Mouse (Mus musculus) adrenal gland, postnatal 36 days (tissue): ENCODE measurements around the gene Odc1. TPM values are rescaled to one million over a fixed set of nuclear protein-coding genes. Genes with fewer than 3 reads are reported as not detected.
A peak's percentile ranks its signal among the peaks of the same experiment; 100 is the strongest.
"Not testable (repeated sequence)": the region's sequence is repeated elsewhere in the genome, so short reads cannot be mapped to it uniquely, and the experiment has no call there.

Experiments used
- DNase-seq, 2 experiments: peaks; one replicate each; pipeline ENCODE4 v3.0.0; 2021; ENCODE audit warnings: mixed read lengths in 1 of 2
- total RNA-seq, 2 experiments: library from RNA; stranded (reverse); gene quantifications; 2 replicates each; pipeline ENCODE4 v1.2.3; 2021

Gene Odc1
- total RNA-seq, 2 experiments from 2014 or later, result 319 to 466 TPM

DNA sequence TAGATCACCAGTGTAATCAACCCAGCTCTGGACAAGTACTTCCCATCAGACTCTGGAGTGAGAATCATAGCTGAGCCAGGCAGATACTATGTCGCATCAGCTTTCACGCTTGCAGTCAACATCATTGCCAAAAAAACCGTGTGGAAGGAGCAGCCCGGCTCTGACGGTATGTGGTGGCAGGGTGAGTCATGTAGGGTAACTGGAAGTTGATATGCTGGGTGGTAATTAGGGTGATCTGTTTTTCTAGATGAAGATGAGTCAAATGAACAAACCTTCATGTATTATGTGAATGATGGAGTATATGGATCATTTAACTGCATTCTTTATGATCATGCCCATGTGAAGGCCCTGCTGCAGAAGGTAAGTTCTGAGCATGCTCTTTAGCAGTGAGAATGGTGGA, 4.8 kb downstream of the Odc1 start:
- DNase-seq, result not testable (repeated sequence)

DNA sequence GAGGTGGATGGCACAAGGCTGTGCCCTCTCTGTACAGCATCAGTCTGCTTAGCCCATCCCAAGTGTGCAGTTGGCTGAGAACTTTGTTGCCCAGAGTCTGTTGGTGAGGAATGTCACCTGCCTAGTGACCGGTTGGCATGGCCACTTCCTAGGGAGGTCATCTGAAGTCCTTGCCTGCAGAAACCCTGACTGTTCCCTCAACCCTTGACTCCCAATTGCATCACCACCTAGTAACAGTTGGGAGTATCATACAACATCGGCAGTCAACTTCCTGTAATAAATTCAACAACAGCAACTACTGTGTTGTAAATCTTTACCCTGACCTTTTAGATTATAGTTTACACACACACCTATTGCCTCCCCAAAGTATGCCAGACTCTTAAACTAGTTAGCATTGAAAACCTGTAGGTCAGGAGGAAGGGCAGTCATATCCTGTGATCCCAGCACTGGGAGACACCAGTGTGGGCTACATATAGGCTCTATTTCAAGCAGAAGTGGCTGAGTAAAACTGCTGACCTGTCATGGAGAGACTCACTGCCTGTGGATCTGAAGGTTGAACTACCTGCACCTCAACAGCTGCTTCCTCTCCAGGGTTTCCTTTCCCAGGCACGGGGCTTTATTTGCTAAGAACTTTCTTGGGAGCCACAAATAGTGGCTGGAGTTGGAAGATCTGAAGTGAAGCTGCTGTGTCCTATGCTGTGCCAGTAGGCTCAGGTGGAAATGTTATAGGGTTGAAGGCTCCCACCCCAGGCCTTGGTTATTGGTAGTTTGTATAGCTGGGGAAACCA, 6.8 kb downstream of the Odc1 start:
- no peak for DNase-seq

DNA sequence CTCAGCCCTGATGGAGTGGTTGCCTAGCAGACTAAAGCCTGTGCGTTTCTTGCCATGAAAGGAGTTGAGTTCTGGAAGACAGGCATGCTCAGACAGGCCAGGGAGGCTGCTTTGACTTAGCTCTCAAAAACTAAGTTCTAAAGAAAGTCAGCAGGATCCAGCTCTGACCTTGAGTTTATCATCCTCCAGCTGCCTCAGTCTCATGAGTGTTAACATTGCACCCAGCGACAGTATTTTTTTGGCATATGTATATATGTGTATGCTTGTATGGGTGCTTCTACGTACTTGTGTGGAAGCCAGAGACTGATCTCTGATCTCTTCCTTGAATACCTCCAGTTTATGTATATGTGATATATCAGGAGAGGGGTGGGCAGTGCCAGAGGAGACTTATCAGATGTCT, 7.8 kb downstream of the Odc1 start:
- no peak for DNase-seq

DNA sequence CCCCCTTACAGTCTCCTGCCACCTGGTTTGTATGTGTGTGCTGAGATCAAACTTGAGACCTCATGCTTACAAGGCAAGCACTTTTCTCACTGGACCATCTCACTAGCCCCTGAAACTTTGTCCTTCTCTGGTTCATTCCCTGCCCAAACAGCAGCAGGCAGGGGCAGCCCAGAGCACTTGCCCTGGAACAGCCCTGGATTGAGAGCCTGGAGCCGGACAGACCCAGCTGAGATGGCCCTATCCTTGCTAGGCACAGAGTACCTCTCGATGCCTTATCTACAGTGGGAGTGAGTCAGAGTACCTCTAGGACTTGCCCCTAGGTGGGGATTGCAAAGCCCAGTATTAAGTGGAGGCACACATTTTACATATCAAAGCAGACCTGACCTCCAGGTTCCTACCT, 8.4 kb downstream of the Odc1 start:
- peak in 1 of 2 experiments; percentile 33 for DNase-seq

- DNase-seq, result no peak
Observed at GRCm38 (mm10) chr12:17553627-17554026, 9.0 kb downstream of the Odc1 start.

- peak; percentile 89 to 92 for DNase-seq
Observed at GRCm38 (mm10) chr12:17554200-17554951, 9.8 kb downstream of the Odc1 start.

- DNase-seq, result peak; percentile 77 to 79
Observed at GRCm38 (mm10) chr12:17556430-17557343, 12.1 kb downstream of the Odc1 start.

- DNase-seq, result no peak
Observed at GRCm38 (mm10) chr12:17557344-17557966, 12.9 kb downstream of the Odc1 start.

DNA sequence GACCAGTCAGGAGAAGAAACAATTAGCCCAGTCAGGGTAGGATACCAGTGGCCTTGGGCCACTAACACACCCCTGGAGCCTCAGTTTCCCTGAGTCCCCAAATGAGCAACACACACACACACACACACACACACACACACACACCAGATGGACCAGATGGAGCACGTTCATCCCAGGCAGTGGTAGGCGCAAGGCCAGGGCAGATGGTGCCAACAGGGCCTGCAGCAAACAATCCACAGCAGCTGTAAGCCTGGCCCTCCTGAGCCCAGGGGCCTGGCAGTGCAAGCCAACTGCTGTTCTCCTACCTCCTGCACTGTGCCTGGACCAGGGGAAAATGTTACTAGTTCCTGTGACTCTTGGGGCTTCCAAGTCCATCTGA, 13.4 kb downstream of the Odc1 start:
- no peak for DNase-seq

- DNase-seq, result no peak
Observed at GRCm38 (mm10) chr12:17562396-17562795, 17.8 kb downstream of the Odc1 start.

GRCm38 (mm10) chr12:17565393-17566045, 20.9 kb downstream of the Odc1 start:
- DNase-seq, result no peak

DNA sequence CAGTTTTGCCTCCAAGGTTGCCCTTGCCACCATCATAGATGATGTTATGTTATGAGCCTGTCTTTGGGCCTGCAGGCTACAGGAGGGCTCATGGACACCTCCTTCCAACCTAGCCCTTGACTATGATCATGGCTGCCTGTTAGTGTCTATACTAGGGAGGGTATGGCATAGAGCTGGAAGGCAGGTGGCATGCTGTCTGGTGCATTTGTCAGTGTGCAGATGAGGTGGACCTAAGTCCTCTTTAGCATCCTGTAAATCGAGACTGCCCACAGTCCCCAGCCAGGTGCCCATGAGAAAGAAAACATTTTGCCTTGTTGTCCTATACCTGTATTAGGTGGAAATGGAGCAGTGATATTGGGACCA, 21.4 kb downstream of the Odc1 start:
- DNase-seq, result no peak

DNA sequence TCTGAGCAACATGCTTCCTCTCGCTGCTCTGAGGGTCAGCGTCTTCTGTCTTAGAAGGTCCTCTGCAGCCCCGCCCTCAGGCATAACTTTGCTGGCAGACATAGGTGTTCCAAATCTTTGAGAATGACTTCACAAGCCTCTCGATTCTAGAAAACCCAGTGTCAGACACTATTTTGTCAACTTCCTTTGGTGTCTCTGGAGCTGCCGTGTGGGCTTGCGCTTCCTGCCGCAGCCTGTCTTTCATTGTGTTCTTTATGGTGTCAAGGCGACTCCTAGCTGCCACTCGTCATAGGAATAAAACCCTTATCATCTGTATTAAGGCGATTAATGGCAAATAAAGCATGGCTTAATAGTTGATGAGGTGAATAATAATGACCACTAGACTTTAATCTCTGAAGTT, 24.0 kb downstream of the Odc1 start:
- DNase-seq, result no peak

DNA sequence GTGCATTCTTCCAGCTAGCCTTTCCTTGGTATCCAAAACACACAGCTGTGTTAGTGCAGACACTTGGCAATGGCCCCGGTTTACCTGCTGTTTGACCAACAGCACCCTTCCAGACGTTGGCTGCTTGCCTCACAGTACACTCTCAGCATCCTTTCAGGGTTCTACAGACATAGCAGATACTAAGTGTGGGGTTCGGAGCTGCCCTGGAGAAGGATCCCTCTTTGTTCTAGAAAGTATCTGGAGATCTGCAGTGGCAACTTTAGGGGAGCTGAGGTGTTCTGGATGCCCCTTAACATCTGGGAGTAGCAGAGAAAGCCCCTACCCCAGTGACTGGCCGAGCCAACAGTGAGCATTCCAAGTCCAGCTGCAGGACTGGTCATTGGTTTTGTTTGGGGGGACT, 30.0 kb downstream of the Odc1 start:
- DNase-seq, result no peak

DNA sequence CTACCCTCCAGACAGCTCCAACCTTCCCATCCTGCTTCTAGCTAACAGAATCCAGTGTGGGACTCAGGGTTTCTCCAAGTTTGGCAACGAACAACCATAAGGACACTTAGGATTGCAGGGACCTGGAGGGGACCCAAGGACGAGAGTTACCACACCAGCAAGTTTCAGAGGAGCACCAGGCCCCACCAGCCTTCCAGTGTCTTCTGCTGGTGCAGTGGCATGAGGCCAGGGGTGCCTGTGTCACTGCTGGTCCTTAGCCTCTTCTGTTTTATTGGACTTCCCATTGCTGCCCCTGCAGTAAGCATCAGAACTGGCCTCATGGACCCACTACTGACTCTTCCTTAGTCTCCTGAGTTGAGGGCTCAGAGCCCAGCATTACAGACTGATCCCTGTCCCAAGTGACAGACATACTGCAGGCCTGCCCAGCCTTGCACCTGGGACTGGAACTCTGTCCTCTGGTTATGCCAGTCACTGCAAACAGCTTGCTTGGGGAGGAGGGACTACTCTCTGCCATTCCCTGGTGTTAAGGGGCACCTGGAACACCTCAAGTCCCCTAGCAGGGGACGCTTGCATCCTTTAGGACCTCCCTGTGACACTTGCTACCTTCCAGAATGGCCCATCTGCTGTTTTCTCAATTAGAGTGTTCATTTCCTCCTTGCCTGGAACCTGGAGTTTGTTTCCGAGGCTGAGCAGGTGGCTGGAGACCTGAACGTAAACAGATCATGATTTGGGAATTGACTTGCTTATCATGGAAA, 30.7 kb downstream of the Odc1 start:
- DNase-seq, result no peak

GRCm38 (mm10) chr12:17576041-17576440, 31.4 kb downstream of the Odc1 start:
- peak; percentile 20 to 49 for DNase-seq

GRCm38 (mm10) chr12:17578601-17579000, 34.0 kb downstream of the Odc1 start:
- no peak for DNase-seq

DNA sequence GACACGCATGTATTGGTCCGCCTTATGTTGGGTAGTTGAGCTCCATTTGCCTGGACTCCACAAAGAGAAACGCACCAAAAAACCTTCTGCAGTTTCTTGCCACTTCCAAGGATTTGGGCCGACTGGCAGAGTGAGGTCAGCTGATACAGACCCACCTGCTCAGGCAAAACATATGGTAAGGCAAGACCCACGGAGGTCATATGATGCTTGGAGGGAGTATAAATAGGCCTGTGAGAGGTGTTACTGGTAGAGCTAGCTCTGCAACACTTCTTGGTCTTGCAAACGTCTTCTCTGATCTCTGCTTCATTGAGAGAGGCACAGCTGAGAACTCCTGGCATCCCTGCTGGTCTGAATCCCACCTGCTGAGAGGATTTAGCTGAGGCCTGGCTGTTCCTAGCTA, 36.4 kb downstream of the Odc1 start:
- no peak for DNase-seq

DNA sequence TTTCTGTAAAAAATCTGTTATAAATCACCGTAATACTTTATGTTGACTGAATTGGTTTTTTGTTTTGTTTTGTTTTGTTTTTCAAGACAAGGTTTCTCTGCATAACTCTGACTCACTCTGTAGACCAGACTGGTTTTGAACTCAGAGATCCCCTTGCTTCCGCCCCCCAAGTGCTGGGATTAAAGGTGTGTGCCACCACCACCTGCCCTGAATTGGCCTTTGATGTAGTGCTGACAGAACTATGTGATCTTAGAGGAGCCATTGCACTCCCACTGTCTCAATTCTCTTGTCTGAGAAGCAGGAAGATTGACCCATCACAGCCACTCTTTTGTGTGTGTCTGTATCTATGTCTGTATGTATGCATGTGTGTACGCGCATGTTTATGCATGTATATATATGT, 37.8 kb downstream of the Odc1 start:
- no peak for DNase-seq

DNA sequence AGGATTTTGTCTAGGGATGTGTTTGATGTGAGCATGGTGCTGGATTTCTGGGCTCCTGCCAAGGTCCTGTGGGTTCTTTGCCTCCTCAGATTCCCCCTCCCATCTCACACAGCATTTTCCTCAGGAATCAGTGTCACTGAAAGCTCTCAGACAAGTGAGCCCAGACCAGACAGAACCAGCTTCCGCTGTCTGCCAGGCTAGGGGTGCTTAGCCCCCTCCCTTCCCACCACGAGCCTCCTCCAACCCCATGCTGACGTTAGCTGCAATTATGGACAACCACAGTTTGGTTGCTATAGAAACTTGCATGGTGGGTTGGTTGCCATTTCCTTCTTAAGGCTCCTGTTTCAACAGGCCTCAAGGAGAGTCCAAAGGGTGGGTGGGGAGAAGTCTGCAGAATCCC, 39.3 kb downstream of the Odc1 start:
- DNase-seq, result no peak

DNA sequence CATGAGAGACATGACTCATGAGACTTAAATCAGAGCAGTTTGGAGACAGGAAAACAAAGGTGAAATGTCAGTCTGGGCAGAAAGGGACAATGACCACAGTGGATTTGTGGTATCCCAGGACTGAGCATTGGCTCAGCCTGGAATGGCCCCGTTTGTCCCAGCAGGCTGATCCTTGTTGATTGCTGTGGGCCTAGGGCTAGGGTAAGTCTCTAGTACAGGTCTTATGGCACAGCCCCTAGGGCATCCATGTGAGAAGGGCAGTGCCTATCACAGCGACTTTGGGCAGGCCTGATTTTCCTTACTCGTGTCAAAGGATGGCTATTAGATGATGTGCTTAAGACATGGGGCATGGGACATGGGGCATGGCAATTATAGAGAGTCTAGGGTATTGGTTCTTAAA, 41.4 kb downstream of the Odc1 start:
- no peak for DNase-seq
